Mouse (Mus musculus) liver, embryonic 14.5 days (tissue): Measurements from ENCODE around the gene Fat2. TPM values are rescaled to one million over a fixed set of nuclear protein-coding genes. Genes with fewer than 3 reads are reported as not detected.

Experiments
- ATAC-seq: fragments of 200-750 bp; cut with Nextera tagmentation; 2 replicates; pipeline ENCODE4 v1.8.0; 2017; ENCODE audit warnings: moderate number of reproducible peaks, mild to moderate bottlenecking, moderate library complexity; ENCODE audit not compliant: insufficient read depth
- DNase-seq, 3 experiments: peaks; one replicate each; pipeline ENCODE4 v3.0.0-alpha.2; 2012 to 2013; ENCODE audit warnings: low read depth in 3 of 3, low spot score in 3 of 3
- H3K27ac ChIP-seq: fragments of 300-500 bp; sonication (generic); 2 replicates; pipeline ENCODE4 v1.5.1; 2014; ENCODE audit warnings: moderate library complexity, mild to moderate bottlenecking, control low read depth, inconsistent platforms
- H3K27me3 ChIP-seq: fragments of 300-500 bp; sonication (generic); 2 replicates; pipeline ENCODE4 v1.6.1; 2014; ENCODE audit warnings: mild to moderate bottlenecking, low read length, moderate library complexity; ENCODE audit not compliant: control insufficient read depth, insufficient read depth
- H3K36me3 ChIP-seq: fragments of 300-500 bp; sonication (generic); replicated peaks from 2 replicates; pipeline ENCODE4 v1.6.1; 2014; ENCODE audit warnings: low read depth; ENCODE audit not compliant: control insufficient read depth, insufficient read depth
- H3K4me1 ChIP-seq, 2 experiments: fragments of 200-500 bp in 1 of 2; fragments of 300-500 bp in 1 of 2; sonication (generic) in 1 of 2; replicated peaks; 2 replicates each; pipeline ENCODE4 v1.6.1; 2012 to 2014; ENCODE audit warnings: antibody characterized with exemption in 1 of 2, inconsistent platforms in 1 of 2, low read length in 1 of 2; ENCODE audit not compliant: control insufficient read depth in 2 of 2, insufficient read depth in 2 of 2
- H3K4me2 ChIP-seq: fragments of 300-500 bp; sonication (generic); 2 replicates; pipeline ENCODE4 v1.6.1; 2014; ENCODE audit warnings: low read depth, mild to moderate bottlenecking, control low read depth, moderate library complexity
- H3K4me3 ChIP-seq, 2 experiments: fragments of 200-500 bp in 1 of 2; fragments of 300-500 bp in 1 of 2; sonication (generic) in 1 of 2; 2 replicates each; pipeline ENCODE4 v1.5.1; 2012 to 2014; ENCODE audit warnings: low read depth in 2 of 2, low read length in 2 of 2, mild to moderate bottlenecking in 2 of 2, control low read depth in 1 of 2, inconsistent platforms in 1 of 2, moderate library complexity in 1 of 2; ENCODE audit not compliant: insufficient read depth in 1 of 2
- H3K9ac ChIP-seq: fragments of 300-500 bp; sonication (generic); replicated peaks from 2 replicates; pipeline ENCODE4 v1.6.1; 2014; ENCODE audit warnings: mild to moderate bottlenecking, control low read depth, moderate library complexity
- H3K9me3 ChIP-seq: fragments of 300-500 bp; sonication (generic); 2 replicates; pipeline ENCODE4 v1.6.1; 2016; ENCODE audit warnings: low read length, mixed read lengths; ENCODE audit not compliant: control insufficient read depth
- CTCF ChIP-seq: IDR thresholded peaks from 2 replicates; pipeline ENCODE4 v1.5.1; 2016; ENCODE audit warnings: antibody characterized with exemption, low read depth, control low read depth
- EP300 ChIP-seq: IDR thresholded peaks from 2 replicates; pipeline ENCODE4 v1.6.1; 2016; ENCODE audit warnings: antibody characterized with exemption, low read depth
- WGBS: fragments of 180-500 bp; shearing (Covaris S2); extraction: QIAGEN DNeasy Blood & Tissue Kit; methylation state at CpG from one replicate; pipeline ENCODE4 v1.1.7; 2014; ENCODE audit not compliant: insufficient replicate concordance; 5-methylcytosine and 5-hydroxymethylcytosine counted together
- polyA plus RNA-seq, 2 experiments: library from polyadenylated mRNA; depleted of rRNA in 1 of 2; stranded (reverse) in 1 of 2; unstranded in 1 of 2; fragments of >200 nt; fragmentation: Nextera tagmentation in 1 of 2; extraction: Ambion mirVana in 1 of 2; gene quantifications; 2 replicates each; pipeline versions ENCODE4 v1.2.1 to v1.2.3; 2012 to 2014

Gene Fat2
- polyA plus RNA-seq, 2 experiments: under 0.01 TPM; not detected in 1

DNA sequence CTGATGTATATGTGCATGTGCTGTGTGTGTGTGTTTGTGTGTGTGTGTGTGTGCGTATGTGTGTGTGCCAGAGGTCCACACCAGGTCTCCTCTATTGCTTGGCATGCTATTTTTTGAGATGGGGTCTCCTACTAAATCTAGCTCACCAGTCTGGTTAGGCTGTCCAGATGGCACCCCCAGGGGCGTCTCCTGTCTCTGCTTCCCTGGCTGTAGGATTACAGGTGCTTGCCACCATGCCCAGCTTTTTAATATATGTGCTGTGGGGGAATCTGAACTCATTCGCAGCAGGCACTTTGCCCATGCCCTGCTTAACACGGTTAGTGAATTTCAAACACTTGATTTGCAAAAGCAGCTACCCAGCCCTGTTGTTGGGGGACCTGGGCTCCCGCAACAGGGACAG lies 29.5 kb upstream of the Fat2 start:
- Histone ChIP-seq H3K27me3 (no peaks in the 10 kb centered on the region), H3K36me3 (no peaks in the 10 kb centered on the region), H3K4me3 (no peak overlapping the region), H3K4me2 (no peak overlapping the region), H3K4me1 (no peaks in the 10 kb centered on the region), H3K27ac (no peak overlapping the region), H3K9me3 (no peaks in the 10 kb centered on the region), H3K9ac (no peak overlapping the region)
- DNase-seq (no peak), ATAC-seq (no peak)
- WGBS: 72% methylated on average over 5 of the region's 5 CpGs
- TF ChIP-seq CTCF (no peak), EP300 (no peak)

GRCm38 (mm10) chr11:55365242-55365641 lies 28.9 kb upstream of the Fat2 start:
- WGBS: 47% methylated on average over 4 of the region's 4 CpGs
- H3K4me1 ChIP-seq: no peaks in the 10 kb centered on the region
- H3K27me3 ChIP-seq: no peaks in the 10 kb centered on the region
- H3K9ac ChIP-seq: no peak overlapping the region
- DNase-seq (no peak), ATAC-seq (no peak)
- TF ChIP-seq CTCF (no peak), EP300 (no peak)
- H3K4me3 ChIP-seq: no peak overlapping the region
- no peaks in the 10 kb centered on the region for H3K9me3 ChIP-seq
- H3K27ac ChIP-seq: no peak overlapping the region
- H3K4me2 ChIP-seq: no peak overlapping the region
- H3K36me3 ChIP-seq: no peaks in the 10 kb centered on the region

GRCm38 (mm10) chr11:55364662-55365061 lies 28.3 kb upstream of the Fat2 start:
- no peak for DNase-seq
- H3K9me3 ChIP-seq: no peaks in the 10 kb centered on the region
- H3K27me3 ChIP-seq: no peaks in the 10 kb centered on the region
- H3K4me2 ChIP-seq: no peak overlapping the region
- no peaks in the 10 kb centered on the region for H3K36me3 ChIP-seq
- TF ChIP-seq EP300 (no peak), CTCF (no peak)
- H3K4me1 ChIP-seq: no peaks in the 10 kb centered on the region
- H3K4me3 ChIP-seq: no peak overlapping the region
- no peak overlapping the region for H3K27ac ChIP-seq
- 66% methylated on average over 3 of the region's 3 CpGs for WGBS
- no peak overlapping the region for H3K9ac ChIP-seq
- ATAC-seq: no peak

DNA sequence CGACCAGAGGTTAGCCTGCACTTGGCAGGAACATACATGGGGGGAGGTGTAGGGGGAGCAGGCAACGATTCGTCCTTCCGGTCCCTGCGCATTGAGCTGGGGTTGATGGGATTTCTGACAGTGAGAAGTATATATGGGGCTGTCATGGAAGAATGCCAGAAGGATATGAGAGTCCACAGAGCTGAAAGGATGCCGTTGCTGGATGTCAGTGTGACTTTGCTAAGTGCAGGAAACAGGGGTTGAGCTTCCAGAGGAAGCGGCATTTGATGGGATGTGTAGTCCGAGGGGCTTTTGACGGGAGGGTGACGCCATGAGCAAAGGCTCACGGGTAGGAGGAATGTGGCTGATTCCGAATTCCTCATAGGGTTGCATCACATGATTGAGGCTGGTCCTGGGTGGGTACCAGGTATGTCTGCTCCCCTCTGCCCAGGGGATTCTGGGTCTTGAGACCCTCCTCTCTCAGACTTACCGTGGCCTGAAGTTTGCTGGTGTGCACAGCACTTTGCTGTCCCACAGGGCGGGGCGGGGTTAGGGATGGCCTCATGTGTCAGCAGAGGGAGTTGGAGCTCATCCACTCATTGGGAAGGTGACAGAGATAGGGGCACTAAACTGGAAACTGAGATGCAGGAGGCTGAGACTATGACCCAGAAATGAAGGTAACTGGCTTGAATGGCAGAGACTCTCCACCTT lies 21.9 kb upstream of the Fat2 start:
- Histone ChIP-seq H3K9ac (no peak overlapping the region), H3K4me2 (no peak overlapping the region), H3K27ac (no peak overlapping the region), H3K36me3 (no peaks in the 10 kb centered on the region), H3K4me1 (no peaks in the 10 kb centered on the region), H3K4me3 (no peak overlapping the region), H3K9me3 (no peaks in the 10 kb centered on the region), H3K27me3 (no peaks in the 10 kb centered on the region)
- no peak for TF ChIP-seq EP300
- no peak for TF ChIP-seq CTCF
- DNase-seq (no peak), ATAC-seq (no peak)
- 58% methylated on average over 15 of the region's 15 CpGs for WGBS

- no peak overlapping the region for H3K4me2 ChIP-seq
- H3K27me3 ChIP-seq: no peaks in the 10 kb centered on the region
- H3K36me3 ChIP-seq: no peaks in the 10 kb centered on the region
- ATAC-seq: no peak
- H3K9me3 ChIP-seq: no peaks in the 10 kb centered on the region
- H3K4me1 ChIP-seq: no peaks in the 10 kb centered on the region
- no peak for TF ChIP-seq EP300
- no peak for TF ChIP-seq CTCF
- no peak overlapping the region for H3K27ac ChIP-seq
- DNase-seq: no peak
- H3K9ac ChIP-seq: no peak overlapping the region
- 59% methylated on average over 2 of the region's 2 CpGs for WGBS
- no peak overlapping the region for H3K4me3 ChIP-seq
These were observed 20.5 kb upstream of the Fat2 start for GRCm38 (mm10) chr11:55356846-55357245.
